Mouse (Mus musculus): ENCODE results near the gene Ptprt. TPM values are rescaled to one million over a fixed set of nuclear protein-coding genes. Genes with fewer than 3 reads are reported as not detected.

The Ptprt gene
- total and polyA plus RNA-seq, 2 experiments, result 0.37 to 0.44 TPM

DNA sequence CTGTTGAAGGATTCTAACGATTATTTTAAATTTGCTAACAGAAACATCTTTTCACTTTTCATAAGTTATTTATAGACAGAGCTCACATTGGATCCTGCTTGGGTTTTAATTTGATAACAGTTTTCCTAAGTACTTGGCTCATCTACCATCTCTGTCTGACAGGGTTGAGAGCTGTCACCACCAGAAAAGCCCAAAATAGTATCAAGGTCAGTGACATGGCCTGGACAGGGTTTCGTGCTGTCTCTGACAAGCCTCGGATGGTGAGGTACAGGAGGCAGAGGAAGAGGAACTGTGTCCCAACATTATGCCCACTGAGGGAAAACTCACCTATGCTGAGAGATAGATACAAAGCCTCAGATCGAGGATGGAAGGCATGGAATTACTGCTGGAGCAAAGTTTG is 79.3 kb downstream of the Ptprt start:
- H3K4me3 ChIP-seq (ENCODE audit: insufficient read depth, low read depth, low read length), result no peak overlapping the region
- H3K9ac ChIP-seq (ENCODE audit: low read depth, low read length), result no peak overlapping the region
- H3K27ac ChIP-seq (replicated peaks; ENCODE audit: insufficient read depth, low read depth, low read length), result no peak overlapping the region
- H3K79me2 ChIP-seq (ENCODE audit: control insufficient read depth, insufficient read depth, low read length), result no peaks in the 10 kb centered on the region
- DNase-seq (ENCODE audit: extremely low read depth, low read depth, low spot score), result peak; percentile 21
- TF ChIP-seq CTCF (IDR thresholded peaks at IDR 0.05; ENCODE audit: low read depth, low read length) (no peak), POLR2A (IDR thresholded peaks at IDR 0.05; ENCODE audit: extremely low read depth, insufficient read depth, low read length) (no peak)
- no peaks in the 10 kb centered on the region for H3K27me3 ChIP-seq (ENCODE audit: control insufficient read depth, insufficient read depth, low read length)
- no peaks in the 10 kb centered on the region for H3K4me1 ChIP-seq (ENCODE audit: control insufficient read depth, insufficient read depth, low read length)
- WGBS, result 57% methylated on average over 4 of the region's 4 CpGs
- H3K36me3 ChIP-seq (ENCODE audit: control insufficient read depth, insufficient read depth, low read length), result no peaks in the 10 kb centered on the region

DNA sequence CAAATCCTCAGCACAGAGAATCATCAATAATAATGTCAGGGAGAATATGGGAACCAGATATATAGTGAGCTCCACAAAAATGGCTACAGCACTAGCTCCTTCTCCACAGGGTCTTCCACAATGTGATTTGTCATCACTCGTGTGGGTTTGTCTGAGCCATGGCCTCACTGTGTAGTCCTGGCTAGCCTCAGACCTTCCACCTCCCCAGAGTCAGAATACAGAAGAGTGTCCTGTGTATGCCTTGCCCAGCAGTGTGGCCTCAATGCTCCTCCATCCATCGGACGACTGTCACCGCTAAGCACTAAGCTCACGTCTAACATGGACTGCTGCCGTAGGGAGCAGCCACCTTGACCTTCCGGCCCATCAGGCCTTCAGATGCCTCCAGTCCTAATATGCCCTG is 83.1 kb downstream of the Ptprt start:
- H3K27me3 ChIP-seq (ENCODE audit: control insufficient read depth, insufficient read depth, low read length), result no peaks in the 10 kb centered on the region
- no peaks in the 10 kb centered on the region for H3K79me2 ChIP-seq (ENCODE audit: control insufficient read depth, insufficient read depth, low read length)
- H3K9ac ChIP-seq (ENCODE audit: low read depth, low read length), result no peak overlapping the region
- H3K4me1 ChIP-seq (ENCODE audit: control insufficient read depth, insufficient read depth, low read length), result no peaks in the 10 kb centered on the region
- H3K4me3 ChIP-seq (ENCODE audit: insufficient read depth, low read depth, low read length), result no peak overlapping the region
- H3K27ac ChIP-seq (replicated peaks; ENCODE audit: insufficient read depth, low read depth, low read length), result no peak overlapping the region
- TF ChIP-seq POLR2A (IDR thresholded peaks at IDR 0.05; ENCODE audit: extremely low read depth, insufficient read depth, low read length) (no peak), CTCF (IDR thresholded peaks at IDR 0.05; ENCODE audit: low read depth, low read length) (no peak)
- WGBS, result 90% methylated on average over 7 of the region's 7 CpGs
- H3K36me3 ChIP-seq (ENCODE audit: control insufficient read depth, insufficient read depth, low read length), result no peaks in the 10 kb centered on the region
- DNase-seq (ENCODE audit: extremely low read depth, low read depth, low spot score), result no peak

GRCm38 (mm10) chr2:162572851-162573250 is 88.1 kb downstream of the Ptprt start:
- no peak for DNase-seq (ENCODE audit: extremely low read depth, low read depth, low spot score)
- H3K9ac ChIP-seq (ENCODE audit: low read depth, low read length), result no peak overlapping the region
- no peaks in the 10 kb centered on the region for H3K27me3 ChIP-seq (ENCODE audit: control insufficient read depth, insufficient read depth, low read length)
- H3K4me1 ChIP-seq (ENCODE audit: control insufficient read depth, insufficient read depth, low read length), result no peaks in the 10 kb centered on the region
- TF ChIP-seq POLR2A (IDR thresholded peaks at IDR 0.05; ENCODE audit: extremely low read depth, insufficient read depth, low read length) (no peak), CTCF (IDR thresholded peaks at IDR 0.05; ENCODE audit: low read depth, low read length) (no peak)
- no peaks in the 10 kb centered on the region for H3K36me3 ChIP-seq (ENCODE audit: control insufficient read depth, insufficient read depth, low read length)
- 70% methylated on average over 2 of the region's 2 CpGs for WGBS
- H3K4me3 ChIP-seq (ENCODE audit: insufficient read depth, low read depth, low read length), result no peak overlapping the region
- H3K27ac ChIP-seq (replicated peaks; ENCODE audit: insufficient read depth, low read depth, low read length), result no peak overlapping the region
- H3K79me2 ChIP-seq (ENCODE audit: control insufficient read depth, insufficient read depth, low read length), result no peaks in the 10 kb centered on the region

- Histone ChIP-seq H3K79me2 (ENCODE audit: control insufficient read depth, insufficient read depth, low read length) (no peaks in the 10 kb centered on the region), H3K4me3 (ENCODE audit: insufficient read depth, low read depth, low read length) (no peak overlapping the region), H3K9ac (ENCODE audit: low read depth, low read length) (no peak overlapping the region), H3K4me1 (ENCODE audit: control insufficient read depth, insufficient read depth, low read length) (no peaks in the 10 kb centered on the region), H3K27ac (replicated peaks; ENCODE audit: insufficient read depth, low read depth, low read length) (no peak overlapping the region), H3K27me3 (ENCODE audit: control insufficient read depth, insufficient read depth, low read length) (no peaks in the 10 kb centered on the region), H3K36me3 (ENCODE audit: control insufficient read depth, insufficient read depth, low read length) (no peaks in the 10 kb centered on the region)
- WGBS, result 86% methylated on average over 12 of the region's 12 CpGs
- TF ChIP-seq POLR2A (IDR thresholded peaks at IDR 0.05; ENCODE audit: extremely low read depth, insufficient read depth, low read length) (no peak), CTCF (IDR thresholded peaks at IDR 0.05; ENCODE audit: low read depth, low read length) (no peak)
- DNase-seq (ENCODE audit: extremely low read depth, low read depth, low spot score), result no peak
These were observed 89.9 kb downstream of the Ptprt start for GRCm38 (mm10) chr2:162571037-162571436.

DNA sequence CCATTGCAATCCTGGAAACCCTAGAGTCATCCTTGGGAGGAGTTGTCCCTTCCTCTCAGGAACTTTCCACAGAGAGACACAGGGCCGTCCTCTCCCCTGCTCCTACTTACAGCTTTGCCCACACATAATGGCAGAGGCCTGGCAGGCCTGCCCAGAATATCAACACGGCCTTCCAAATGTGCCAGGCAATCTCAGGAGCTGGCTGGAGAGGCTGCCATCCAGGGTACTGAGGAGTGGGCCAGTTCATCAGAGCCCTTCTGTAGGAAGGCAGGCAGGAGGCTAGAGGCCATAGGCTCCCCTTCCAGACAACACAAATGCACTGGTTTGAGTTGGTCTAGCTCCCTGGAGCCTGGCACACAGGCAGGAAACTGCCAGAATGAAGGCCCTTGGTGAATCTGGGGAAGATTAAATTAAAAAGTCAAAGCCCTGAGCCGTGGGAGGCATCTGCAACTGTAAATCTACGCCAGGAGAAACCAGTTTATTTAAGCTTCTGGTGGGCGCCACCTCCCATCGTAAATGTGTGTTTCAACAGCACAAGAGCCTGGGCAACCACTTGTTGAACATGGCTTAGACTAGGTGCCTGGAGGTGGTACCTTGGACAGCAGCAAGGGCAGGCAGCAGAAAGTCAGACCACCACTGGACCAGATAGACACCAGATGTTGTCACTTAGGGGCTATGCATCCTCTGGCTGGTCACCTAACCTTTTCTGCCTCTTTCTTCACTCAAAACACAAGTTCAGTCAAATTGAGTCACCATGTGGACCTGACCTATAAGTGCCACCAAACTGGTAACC is 92.4 kb downstream of the Ptprt start:
- H3K4me1 ChIP-seq (ENCODE audit: control insufficient read depth, insufficient read depth, low read length), result no peaks in the 10 kb centered on the region
- no peaks in the 10 kb centered on the region for H3K79me2 ChIP-seq (ENCODE audit: control insufficient read depth, insufficient read depth, low read length)
- 61% methylated on average over 6 of the region's 6 CpGs for WGBS
- no peak for DNase-seq (ENCODE audit: extremely low read depth, low read depth, low spot score)
- no peak overlapping the region for H3K9ac ChIP-seq (ENCODE audit: low read depth, low read length)
- no peak overlapping the region for H3K27ac ChIP-seq (replicated peaks; ENCODE audit: insufficient read depth, low read depth, low read length)
- H3K36me3 ChIP-seq (ENCODE audit: control insufficient read depth, insufficient read depth, low read length), result no peaks in the 10 kb centered on the region
- no peak for TF ChIP-seq CTCF (IDR thresholded peaks at IDR 0.05; ENCODE audit: low read depth, low read length)
- TF ChIP-seq POLR2A (IDR thresholded peaks at IDR 0.05; ENCODE audit: extremely low read depth, insufficient read depth, low read length), result no peak
- H3K27me3 ChIP-seq (ENCODE audit: control insufficient read depth, insufficient read depth, low read length), result no peaks in the 10 kb centered on the region
- H3K4me3 ChIP-seq (ENCODE audit: insufficient read depth, low read depth, low read length), result no peak overlapping the region

DNA sequence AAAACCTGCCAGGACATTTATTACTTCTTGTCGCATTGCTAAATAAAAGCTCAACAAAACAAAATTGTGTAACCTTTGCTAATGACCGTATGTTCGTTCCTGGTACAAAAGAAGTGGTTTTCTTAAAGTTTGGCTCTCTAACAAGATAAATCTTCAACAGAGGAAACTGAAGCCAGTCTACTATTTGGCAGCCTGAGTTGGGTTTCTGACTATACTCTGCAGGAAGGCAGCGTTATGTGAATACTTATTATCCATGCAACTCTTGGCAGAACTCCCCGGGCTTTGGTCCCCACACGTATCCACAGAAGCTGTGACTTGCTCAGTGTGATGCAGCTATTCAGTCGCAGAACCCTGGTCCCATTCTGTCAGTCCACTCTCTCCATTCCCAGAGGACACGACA is 112.6 kb downstream of the Ptprt start:
- H3K4me1 ChIP-seq (ENCODE audit: control insufficient read depth, insufficient read depth, low read length), result no peaks in the 10 kb centered on the region
- peak; percentile 13 for DNase-seq (ENCODE audit: extremely low read depth, low read depth, low spot score)
- no peak overlapping the region for H3K27ac ChIP-seq (replicated peaks; ENCODE audit: insufficient read depth, low read depth, low read length)
- 82% methylated on average over 8 of the region's 8 CpGs for WGBS
- no peak overlapping the region for H3K4me3 ChIP-seq (ENCODE audit: insufficient read depth, low read depth, low read length)
- no peaks in the 10 kb centered on the region for H3K36me3 ChIP-seq (ENCODE audit: control insufficient read depth, insufficient read depth, low read length)
- H3K27me3 ChIP-seq (ENCODE audit: control insufficient read depth, insufficient read depth, low read length), result no peaks in the 10 kb centered on the region
- no peak overlapping the region for H3K9ac ChIP-seq (ENCODE audit: low read depth, low read length)
- H3K79me2 ChIP-seq (ENCODE audit: control insufficient read depth, insufficient read depth, low read length), result no peaks in the 10 kb centered on the region
- TF ChIP-seq POLR2A (IDR thresholded peaks at IDR 0.05; ENCODE audit: extremely low read depth, insufficient read depth, low read length), result no peak
- TF ChIP-seq CTCF (IDR thresholded peaks at IDR 0.05; ENCODE audit: low read depth, low read length), result no peak
